Mouse (Mus musculus): Measurements from ENCODE around the gene Rps15.

Gene Rps15

DNA sequence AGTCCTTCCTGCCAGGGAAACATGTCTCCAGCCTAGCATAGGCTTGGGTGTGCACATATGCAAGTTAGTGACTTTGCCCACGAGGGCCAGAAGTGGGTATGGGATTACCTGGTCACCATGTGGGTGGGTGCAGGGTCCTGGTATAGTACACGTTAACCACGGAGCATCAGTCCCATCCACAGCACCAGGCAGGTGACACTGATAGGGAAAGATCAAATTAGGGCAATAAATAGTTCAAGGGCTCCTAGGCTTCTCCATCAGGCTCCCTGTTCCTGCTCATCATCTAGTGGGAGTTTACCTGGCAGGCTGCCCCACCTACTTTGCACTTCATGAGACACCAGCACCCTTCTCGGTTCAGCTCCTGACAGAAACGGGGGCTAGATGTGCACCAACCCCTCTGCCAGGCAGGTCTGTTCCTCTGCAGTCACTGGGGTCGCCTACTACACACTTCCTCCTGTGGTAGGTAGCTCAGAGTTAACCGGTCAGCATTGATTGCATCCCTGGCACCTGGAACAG lies 2.6 kb downstream of the Rps15 start:
- DNase-seq = peak; percentile 70

GRCm38 (mm10) chr10:80295618-80296425 lies 3.6 kb downstream of the Rps15 start, which contains the start of gene Apc2:
Gene Apc2, plus strand, starts transcription at chr10:80295977.
- peak; percentile 89 for DNase-seq

GRCm38 (mm10) chr10:80296824-80297223 lies 4.6 kb downstream of the Rps15 start:
- peak; percentile 76 for DNase-seq

- DNase-seq = peak; percentile 71
Observed at GRCm38 (mm10) chr10:80297526-80298133, 5.4 kb downstream of the Rps15 start.

DNA sequence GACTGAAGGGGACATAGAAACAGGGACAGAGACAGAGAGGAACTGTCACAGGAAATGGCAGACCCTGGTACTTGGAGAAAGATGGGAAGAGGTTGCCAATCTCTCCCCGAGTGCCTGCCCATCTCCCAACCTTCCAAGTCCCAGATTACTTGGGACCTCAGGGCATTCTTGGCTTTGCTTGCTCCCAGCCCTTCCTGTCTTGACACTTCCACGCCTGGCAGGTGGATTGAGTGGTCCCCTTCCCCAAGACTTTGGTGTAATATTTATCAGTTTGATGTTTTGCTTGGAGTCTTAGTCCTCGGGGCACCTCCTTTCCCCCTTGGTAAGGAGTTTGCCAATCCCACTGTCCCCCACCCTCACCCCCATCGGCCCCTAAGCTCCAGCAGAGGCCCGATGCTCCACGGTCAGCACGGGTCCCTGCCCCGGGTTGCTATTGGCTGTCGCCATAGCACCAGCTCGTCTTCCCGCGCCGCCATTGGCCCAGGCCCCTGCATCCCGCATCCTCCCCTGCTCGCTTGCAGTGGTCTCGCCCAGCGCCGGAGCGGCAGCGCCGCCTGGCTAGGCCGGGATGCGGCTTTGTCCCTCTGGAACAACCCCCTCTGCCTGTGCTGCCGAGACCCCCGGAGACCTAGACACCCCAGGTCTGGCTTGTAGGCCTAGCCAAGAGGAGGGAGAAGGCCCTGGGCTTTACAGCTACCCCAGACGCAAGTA lies 6.5 kb downstream of the Rps15 start:
- DNase-seq = peak; percentile 95

GRCm38 (mm10) chr10:80299301-80299700 lies 7.0 kb downstream of the Rps15 start:
- no peak for DNase-seq

DNA sequence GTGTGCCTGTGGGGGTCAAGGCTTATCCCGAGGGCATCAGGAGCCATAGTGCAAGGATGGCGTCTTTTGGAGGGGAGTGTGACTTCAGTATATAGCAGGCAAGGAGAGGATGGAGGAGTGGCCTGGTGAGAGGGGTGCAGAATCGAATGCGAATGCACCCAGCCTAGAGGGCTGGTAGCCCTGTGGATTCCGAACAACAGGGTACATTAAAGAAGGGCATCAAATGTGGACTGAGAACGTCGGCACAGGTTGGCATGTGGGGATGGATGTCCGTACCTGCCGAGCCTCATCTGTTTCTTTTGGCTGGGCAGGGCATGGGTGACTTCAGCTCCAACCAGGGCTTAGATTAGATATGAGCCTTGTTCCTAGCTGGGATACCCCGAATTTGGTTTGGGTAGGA lies 7.6 kb downstream of the Rps15 start:
- DNase-seq = peak; percentile 60

- peak; percentile 72 for DNase-seq
Observed at GRCm38 (mm10) chr10:80300672-80301181, 8.5 kb downstream of the Rps15 start.

- peak; percentile 67 for DNase-seq
Observed at GRCm38 (mm10) chr10:80301256-80302081, 9.2 kb downstream of the Rps15 start.

DNA sequence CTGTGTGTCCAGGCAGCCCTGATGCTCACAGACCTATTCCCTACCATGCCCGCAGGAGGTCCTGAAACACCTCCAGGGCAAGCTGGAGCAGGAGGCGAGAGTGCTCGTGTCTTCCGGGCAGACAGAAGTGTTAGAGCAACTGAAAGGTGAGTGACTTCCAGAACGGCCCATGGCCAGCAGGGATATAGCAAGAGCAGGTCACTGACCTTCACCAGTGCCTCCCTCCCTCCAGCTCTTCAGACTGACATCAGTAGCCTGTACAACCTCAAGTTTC lies 9.8 kb downstream of the Rps15 start:
- no peak for DNase-seq

DNA sequence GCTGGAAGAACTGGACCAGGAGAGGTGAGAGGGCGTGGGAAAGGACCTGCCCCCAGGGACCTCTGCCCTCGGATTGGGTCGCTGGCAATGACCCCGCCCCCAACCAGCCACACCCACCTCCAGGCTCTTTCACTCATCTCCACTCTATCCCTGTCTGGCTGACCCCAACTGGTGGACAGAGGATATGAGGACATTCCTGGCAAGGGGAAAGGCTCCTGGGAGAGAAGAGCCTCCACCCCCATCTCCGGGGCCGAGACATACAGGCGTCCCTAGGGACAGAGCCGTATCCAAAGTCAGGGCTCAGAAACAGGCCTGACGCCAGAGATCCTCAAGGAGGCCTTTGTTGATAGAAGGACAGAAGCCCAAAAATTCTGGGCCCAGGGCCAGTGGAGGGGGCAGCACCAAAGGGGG lies 10.2 kb downstream of the Rps15 start:
- DNase-seq = peak; percentile 82

DNA sequence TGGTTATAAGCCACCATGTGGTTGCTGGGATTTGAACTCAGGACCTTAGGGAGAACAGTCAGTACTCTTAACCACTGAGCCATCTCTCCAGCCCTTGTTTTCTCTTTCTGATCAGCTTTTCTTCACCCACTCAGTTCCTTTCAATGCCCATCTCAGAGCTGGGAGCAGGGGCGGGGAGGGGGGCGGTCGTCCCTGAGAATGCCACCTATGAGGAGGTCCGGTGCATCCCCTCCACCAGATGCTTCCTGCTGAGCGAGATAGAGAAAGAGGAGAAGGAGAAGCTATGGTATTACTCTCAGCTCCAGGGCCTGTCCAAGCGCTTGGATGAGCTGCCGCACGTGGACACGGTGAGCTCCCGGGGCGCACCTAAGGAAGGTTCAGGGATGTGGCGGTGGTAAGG lies 12.2 kb downstream of the Rps15 start:
- DNase-seq = no peak

GRCm38 (mm10) chr10:80304862-80305261 lies 12.6 kb downstream of the Rps15 start:
- DNase-seq = no peak

DNA sequence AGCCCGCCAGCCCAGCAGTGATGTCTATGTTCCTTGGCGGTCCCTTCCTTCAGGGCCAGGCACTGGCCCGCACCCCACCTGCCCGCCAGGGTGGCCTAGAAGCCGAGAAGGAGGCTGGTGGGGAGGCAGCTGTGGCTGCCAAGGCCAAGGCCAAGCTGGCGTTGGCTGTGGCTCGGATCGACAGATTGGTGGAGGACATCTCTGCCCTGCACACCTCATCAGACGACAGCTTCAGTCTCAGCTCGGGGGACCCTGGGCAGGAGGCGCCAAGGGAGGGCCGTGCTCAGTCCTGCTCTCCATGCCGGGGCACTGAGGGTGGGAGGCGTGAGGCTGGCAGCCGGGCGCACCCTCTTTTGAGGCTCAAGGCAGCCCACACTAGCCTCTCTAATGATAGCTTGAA lies 19.3 kb downstream of the Rps15 start:
- DNase-seq = peak; percentile 65

DNA sequence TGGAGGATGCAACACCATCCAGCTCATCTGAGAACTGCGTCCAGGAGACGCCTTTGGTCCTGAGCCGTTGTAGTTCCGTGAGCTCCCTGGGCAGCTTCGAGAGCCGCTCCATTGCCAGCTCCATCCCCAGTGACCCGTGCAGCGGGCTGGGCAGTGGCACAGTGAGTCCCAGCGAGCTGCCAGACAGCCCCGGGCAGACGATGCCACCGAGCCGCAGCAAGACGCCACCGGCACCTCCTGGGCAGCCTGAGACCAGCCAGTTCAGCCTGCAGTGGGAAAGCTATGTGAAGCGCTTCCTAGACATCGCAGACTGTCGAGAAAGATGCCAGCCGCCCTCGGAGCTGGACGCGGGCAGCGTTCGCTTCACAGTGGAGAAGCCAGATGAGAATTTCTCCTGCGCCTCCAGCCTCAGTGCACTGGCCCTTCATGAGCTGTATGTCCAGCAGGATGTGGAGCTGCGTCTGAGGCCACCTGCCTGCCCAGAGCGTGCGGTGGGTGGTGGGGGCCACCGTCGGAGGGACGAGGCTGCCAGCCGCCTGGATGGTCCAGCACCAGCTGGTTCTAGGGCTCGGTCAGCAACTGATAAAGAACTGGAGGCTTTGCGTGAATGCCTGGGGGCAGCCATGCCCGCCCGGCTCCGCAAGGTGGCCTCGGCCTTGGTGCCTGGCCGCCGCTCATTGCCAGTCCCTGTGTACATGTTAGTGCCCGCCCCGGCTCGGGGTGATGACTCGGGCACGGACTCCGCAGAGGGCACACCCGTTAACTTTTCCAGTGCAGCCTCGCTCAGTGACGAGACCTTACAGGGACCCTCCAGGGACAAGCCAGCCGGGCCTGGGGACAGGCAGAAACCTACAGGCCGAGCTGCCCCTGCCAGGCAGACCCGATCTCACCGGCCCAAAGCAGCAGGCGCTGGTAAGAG lies 20.6 kb downstream of the Rps15 start:
- peak; percentile 67 for DNase-seq

- peak; percentile 78 for DNase-seq
Observed at GRCm38 (mm10) chr10:80313627-80314201, 21.5 kb downstream of the Rps15 start.

GRCm38 (mm10) chr10:80314494-80315001 lies 22.3 kb downstream of the Rps15 start:
- DNase-seq = peak; percentile 62

GRCm38 (mm10) chr10:80315315-80315714 lies 23.1 kb downstream of the Rps15 start:
- DNase-seq = peak; percentile 45

DNA sequence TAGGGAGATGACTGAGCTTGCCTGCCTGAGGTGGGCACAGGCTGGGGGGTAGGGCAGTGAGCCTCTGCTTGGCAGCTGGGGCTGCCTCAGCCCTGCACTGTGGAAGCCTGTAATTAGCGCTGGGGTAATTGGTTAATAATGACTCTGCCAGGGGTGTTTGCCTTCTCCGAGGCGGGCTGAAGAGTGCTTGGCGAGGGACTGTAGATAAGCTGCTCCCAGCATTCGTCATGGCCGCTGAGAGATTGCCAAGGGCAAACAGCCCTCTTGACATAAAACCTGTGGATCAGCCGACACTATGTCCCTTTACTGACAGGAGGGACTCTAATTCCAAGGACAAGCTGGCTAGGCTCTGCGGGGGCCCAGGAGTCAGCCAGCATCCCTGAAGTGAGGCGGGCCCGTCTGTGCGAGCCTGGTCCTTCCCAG lies 24.1 kb downstream of the Rps15 start:
- no peak for DNase-seq

DNA sequence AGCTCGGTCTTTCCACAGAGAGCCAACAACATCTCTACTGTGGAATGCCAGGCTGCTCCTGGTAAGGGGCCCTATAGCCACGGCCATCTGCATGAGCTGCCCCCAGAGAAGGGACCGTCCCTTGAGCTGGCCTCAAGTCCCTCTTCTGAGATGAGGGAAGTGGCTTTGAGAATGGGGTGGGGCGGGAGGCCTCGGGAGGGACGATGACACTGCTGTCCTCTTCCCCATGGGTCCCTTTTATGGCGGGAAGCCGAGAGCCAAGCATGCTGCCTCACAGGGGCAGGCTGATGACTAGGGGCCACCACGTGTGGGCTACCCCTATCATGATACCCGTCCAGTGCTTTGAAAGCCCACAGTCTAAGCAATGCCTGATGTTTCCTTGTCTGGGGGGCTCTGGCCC lies 24.8 kb downstream of the Rps15 start:
- no peak for DNase-seq

DNA sequence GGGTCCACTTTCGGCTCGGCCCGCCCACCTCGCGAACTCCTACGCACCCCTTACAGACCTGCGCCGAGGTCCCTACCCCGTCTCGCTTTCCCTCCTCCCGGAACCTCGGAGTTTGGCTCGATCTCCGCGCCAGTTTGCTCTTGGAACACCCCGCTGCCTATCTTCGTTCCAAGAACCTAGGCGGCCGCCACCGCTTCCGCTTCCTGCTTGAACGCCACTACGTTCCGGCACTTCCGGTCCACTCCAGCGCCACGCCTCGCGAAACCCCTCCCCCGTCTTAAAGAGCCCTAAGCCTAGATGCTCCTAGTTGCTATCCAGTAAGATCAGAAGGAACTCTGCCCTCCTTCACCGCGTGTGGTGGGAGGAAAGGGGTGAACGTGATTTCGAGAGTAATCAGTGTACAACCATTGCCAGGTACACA lies 28.1 kb downstream of the Rps15 start, which contains the start of gene 2310011J03Rik:
2310011J03Rik (minus strand) TSS at position 198 of the 421 bp plus-strand sequence.
- peak; percentile 91 for DNase-seq
